Mouse (Mus musculus) intestine, embryonic 16.5 days (tissue): ENCODE measurements at regions not wholly inside any gene's neighbourhood (a gene's known extent, or its start where the extent isn't known, plus 50 kb on each side); places are given as distances from the start of the nearest gene placed in this dataset.

Experiments used
- ATAC-seq: fragments of 200-750 bp; cut with Nextera tagmentation; 2 replicates; pipeline ENCODE4 v1.8.0; 2017; ENCODE audit warnings: moderate TSS enrichment, moderate library complexity
- H3K27ac ChIP-seq: fragments of 300-500 bp; sonication (generic); 2 replicates; pipeline ENCODE4 v1.5.1; 2014; ENCODE audit warnings: mild to moderate bottlenecking, low read length
- H3K27me3 ChIP-seq: fragments of 300-500 bp; sonication (generic); replicated peaks from 2 replicates; pipeline ENCODE4 v1.6.1; 2014; ENCODE audit warnings: low read length, control low read depth, mixed read lengths; ENCODE audit not compliant: control insufficient read depth, insufficient read depth
- H3K36me3 ChIP-seq: fragments of 300-500 bp; sonication (generic); 2 replicates; pipeline ENCODE4 v1.6.1; 2014; ENCODE audit warnings: low read length, control low read depth; ENCODE audit not compliant: control insufficient read depth, insufficient read depth
- H3K4me1 ChIP-seq: fragments of 300-500 bp; sonication (generic); 2 replicates; pipeline ENCODE4 v1.6.1; 2014; ENCODE audit warnings: low read length, control low read depth, mixed read lengths; ENCODE audit not compliant: control insufficient read depth, insufficient read depth
- H3K4me2 ChIP-seq: fragments of 300-500 bp; sonication (generic); 2 replicates; pipeline ENCODE4 v1.6.1; 2014; ENCODE audit warnings: low read depth, low read length, control low read depth
- H3K4me3 ChIP-seq: fragments of 300-500 bp; sonication (generic); 2 replicates; pipeline ENCODE4 v1.5.1; 2014; ENCODE audit warnings: mild to moderate bottlenecking, low read length
- H3K9ac ChIP-seq: fragments of 300-500 bp; sonication (generic); 2 replicates; pipeline ENCODE4 v1.6.1; 2014; ENCODE audit warnings: low read depth, low read length
- H3K9me3 ChIP-seq: fragments of 300-500 bp; sonication (generic); 2 replicates; pipeline ENCODE4 v1.6.1; 2016; ENCODE audit warnings: low read length, control low read depth; ENCODE audit not compliant: control insufficient read depth
- WGBS: fragments of 180-500 bp; shearing (Covaris S2); extraction: QIAGEN DNeasy Blood & Tissue Kit; methylation state at CpG from one replicate; pipeline ENCODE4 v1.1.7; 2014; 5-methylcytosine and 5-hydroxymethylcytosine counted together

DNA sequence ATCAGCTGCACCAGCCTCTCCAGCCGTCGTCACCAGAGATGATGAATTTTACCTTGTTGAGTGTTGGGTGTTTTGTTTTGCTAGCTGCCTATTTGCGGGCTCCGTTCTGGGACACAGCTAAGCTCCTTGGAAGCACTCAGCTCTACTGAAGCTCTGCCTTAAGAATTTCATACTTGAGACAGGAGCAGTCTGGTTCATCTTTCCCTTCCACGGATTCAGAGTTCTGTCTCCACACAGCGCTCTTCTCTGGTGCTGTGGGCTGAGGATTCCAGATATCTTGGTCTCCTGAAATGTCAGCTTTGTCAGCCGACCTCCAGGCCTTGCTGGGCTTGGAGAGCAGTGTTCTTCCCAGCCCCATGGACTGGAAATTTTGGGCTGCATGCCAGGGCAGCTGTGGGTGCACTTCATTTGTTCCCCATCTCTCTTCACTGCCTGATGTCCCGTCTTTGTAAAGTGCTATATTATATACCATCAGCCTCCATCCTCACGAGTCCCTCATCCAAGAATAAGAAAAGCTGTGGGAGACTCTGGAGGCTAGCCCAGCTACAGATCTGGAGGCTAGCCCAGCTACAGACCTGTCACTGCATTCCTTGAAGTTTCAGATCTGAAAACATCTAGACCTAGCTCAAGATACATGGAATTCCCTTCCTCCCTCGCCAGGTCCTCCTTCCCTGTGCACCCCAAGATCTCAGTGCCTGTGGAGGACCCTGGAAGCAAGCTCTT lies 337.0 kb downstream of the Ptpru start:
- ATAC-seq: no peak
- WGBS: 72% methylated on average over 10 of the region's 10 CpGs
- Histone ChIP-seq H3K27me3 (no peaks in the 10 kb centered on the region), H3K9ac (no peak overlapping the region), H3K4me1 (no peaks in the 10 kb centered on the region), H3K36me3 (no peaks in the 10 kb centered on the region), H3K27ac (no peak overlapping the region), H3K4me2 (no peak overlapping the region), H3K4me3 (no peak overlapping the region), H3K9me3 (no peaks in the 10 kb centered on the region)

DNA sequence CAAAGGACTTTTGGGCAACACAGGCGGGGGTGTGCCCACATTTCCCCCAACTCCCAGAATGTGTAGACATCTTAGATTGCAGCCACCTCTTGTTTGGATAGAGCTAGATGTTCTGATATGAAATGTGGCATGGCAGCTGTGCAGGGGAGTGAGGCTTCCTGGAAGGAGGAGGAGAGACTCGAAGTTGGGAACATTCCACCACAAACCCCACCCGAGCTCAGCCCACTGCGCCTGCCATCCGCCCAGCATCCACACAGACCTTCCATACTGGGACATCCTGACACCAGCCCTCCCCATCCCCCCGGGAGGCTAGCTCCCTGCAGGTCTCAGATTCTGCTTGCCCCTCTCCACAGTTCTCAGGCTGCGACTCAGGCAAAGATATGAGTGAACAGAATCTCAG lies 329.9 kb downstream of the Ptpru start:
- H3K4me1 ChIP-seq: no peaks in the 10 kb centered on the region
- no peak overlapping the region for H3K27ac ChIP-seq
- no peaks in the 10 kb centered on the region for H3K27me3 ChIP-seq
- 63% methylated on average over 7 of the region's 7 CpGs for WGBS
- no peak overlapping the region for H3K9ac ChIP-seq
- H3K4me2 ChIP-seq: no peak overlapping the region
- no peak overlapping the region for H3K4me3 ChIP-seq
- no peaks in the 10 kb centered on the region for H3K36me3 ChIP-seq
- H3K9me3 ChIP-seq: no peaks in the 10 kb centered on the region
- no peak for ATAC-seq

DNA sequence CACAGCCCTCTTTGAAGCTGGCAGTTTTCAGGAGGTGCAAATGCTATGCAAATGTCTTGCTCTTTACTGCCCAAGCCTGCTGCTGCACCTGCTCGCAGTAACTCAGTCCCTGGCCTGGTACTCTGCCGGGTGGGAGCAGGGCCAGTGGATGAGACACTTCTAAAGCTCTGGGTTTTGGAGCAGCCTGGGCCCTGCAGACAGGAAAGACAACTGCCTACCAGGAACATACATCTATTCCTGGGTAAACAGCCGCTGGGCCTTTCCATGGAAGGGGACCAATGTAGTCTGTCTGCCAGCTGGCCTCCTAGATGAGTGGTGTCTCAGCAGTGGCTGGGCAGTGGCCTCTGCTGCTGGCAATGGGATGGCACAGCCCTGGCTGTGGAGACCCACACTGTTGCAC lies 326.5 kb downstream of the Ptpru start:
- no peak for ATAC-seq
- H3K9me3 ChIP-seq: no peaks in the 10 kb centered on the region
- no peak overlapping the region for H3K4me2 ChIP-seq
- H3K27me3 ChIP-seq: no peaks in the 10 kb centered on the region
- 67% methylated on average over 3 of the region's 3 CpGs for WGBS
- H3K4me1 ChIP-seq: no peaks in the 10 kb centered on the region
- no peak overlapping the region for H3K4me3 ChIP-seq
- no peak overlapping the region for H3K27ac ChIP-seq
- no peaks in the 10 kb centered on the region for H3K36me3 ChIP-seq
- H3K9ac ChIP-seq: no peak overlapping the region

DNA sequence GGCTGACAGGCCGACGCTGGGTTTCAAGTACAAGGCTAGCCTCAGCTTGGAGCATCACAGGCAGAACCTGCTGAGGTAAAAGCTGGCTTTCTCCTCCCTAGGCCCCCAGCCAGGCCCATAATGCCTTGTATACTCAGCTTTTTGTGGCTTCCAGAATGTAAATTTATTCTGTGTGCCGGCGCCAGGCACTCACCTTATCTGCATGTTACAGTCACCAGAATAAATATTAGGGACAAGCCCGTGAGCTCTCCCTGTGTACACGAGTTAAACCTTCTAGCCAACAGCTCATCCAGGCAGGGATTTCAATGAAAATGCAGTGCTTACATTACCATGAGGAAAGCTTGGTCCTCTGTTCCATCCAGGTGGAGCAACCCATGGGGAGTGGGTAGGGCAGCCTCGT lies 325.3 kb downstream of the Ptpru start:
- no peak overlapping the region for H3K4me3 ChIP-seq
- no peaks in the 10 kb centered on the region for H3K36me3 ChIP-seq
- 53% methylated on average over 7 of the region's 7 CpGs for WGBS
- no peak overlapping the region for H3K9ac ChIP-seq
- no peak overlapping the region for H3K27ac ChIP-seq
- no peaks in the 10 kb centered on the region for H3K27me3 ChIP-seq
- no peak for ATAC-seq
- no peak overlapping the region for H3K4me2 ChIP-seq
- no peaks in the 10 kb centered on the region for H3K9me3 ChIP-seq
- no peaks in the 10 kb centered on the region for H3K4me1 ChIP-seq

DNA sequence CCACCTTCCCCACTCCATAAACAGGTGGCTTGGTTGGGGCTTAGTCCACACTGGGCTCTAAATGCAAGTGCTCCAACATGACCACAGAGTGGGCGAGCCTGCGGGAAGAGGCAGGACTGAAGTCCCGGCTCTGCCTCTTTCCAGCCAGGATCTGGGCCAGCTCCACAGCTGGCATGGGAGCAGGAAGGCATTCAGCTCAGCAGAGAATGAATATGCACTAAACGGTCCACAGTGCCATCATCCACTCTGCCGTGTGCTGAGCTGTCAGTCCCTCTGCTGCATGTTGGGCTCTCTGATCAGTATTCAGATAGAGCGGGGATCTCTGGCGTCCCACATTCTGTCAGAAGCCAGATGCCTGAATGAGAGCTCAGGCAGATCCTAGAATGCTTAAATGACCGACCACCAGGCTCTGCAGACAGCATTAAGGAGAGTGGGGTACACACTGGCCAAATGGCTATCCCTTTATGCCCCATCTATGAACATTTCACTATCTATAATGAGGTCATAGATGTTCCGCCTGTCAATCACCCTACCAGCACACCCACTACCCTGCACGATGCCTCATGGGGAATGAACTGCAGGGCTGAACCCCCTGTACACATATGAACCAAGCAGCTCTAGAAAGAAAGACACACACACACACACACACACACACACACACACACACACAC lies 317.3 kb downstream of the Ptpru start:
- H3K36me3 ChIP-seq: no peaks in the 10 kb centered on the region
- H3K9me3 ChIP-seq: no peaks in the 10 kb centered on the region
- WGBS: 80% methylated on average over 10 of the region's 10 CpGs
- no peaks in the 10 kb centered on the region for H3K27me3 ChIP-seq
- no peak overlapping the region for H3K4me2 ChIP-seq
- no peak for ATAC-seq
- H3K9ac ChIP-seq: no peak overlapping the region
- H3K4me3 ChIP-seq: no peak overlapping the region
- H3K27ac ChIP-seq: no peak overlapping the region
- H3K4me1 ChIP-seq: no peaks in the 10 kb centered on the region

DNA sequence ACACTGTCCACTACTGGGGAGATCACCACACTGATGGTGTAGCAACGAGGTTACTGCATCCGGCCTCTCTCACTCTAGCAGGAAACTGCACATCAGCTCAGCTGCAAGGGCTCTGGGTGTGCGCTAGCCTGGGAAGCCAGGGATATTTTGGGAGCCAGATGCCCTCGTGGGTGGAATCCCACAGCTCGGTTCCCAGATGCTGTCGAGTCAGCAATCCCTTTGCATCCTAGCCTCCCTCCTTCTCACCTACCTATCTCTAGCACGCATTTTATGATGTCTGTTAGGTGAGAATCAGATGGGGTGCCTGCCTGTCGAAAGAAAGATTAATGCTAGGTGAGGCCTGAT lies 316.8 kb downstream of the Ptpru start:
- Histone ChIP-seq H3K9ac (no peak overlapping the region), H3K4me3 (no peak overlapping the region), H3K4me2 (no peak overlapping the region), H3K27me3 (no peaks in the 10 kb centered on the region), H3K27ac (no peak overlapping the region), H3K36me3 (no peaks in the 10 kb centered on the region), H3K9me3 (no peaks in the 10 kb centered on the region), H3K4me1 (no peaks in the 10 kb centered on the region)
- whole genome bisulfite sequencing: 66% methylated on average over 8 of the region's 8 CpGs
- ATAC-seq: no peak

DNA sequence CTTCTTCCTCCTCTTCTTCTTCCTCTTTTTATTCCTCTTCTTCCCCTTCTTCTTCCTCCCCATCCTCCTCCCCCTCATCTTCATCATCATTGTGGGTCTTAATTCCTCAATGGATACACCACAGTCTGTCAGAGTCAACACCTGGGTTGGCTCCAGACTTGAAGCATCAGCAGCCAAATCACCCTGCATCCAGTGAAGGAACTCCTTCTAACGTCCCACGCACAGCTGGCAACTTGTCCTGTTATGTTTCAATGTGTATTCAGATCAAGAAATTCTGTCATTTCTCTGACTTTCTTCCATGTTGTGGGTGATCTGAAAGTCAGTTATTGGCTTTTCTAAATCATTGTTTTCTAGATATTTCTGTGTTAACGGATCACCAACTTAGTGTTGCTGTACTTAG lies 312.9 kb downstream of the Ptpru start:
- Histone ChIP-seq H3K36me3 (no peaks in the 10 kb centered on the region), H3K27ac (no peak overlapping the region), H3K27me3 (no peaks in the 10 kb centered on the region), H3K4me3 (no peak overlapping the region), H3K4me2 (no peak overlapping the region), H3K4me1 (no peaks in the 10 kb centered on the region), H3K9me3 (no peaks in the 10 kb centered on the region), H3K9ac (no peak overlapping the region)
- no peak for ATAC-seq
- 76% methylated on average over 3 of the region's 3 CpGs for WGBS

DNA sequence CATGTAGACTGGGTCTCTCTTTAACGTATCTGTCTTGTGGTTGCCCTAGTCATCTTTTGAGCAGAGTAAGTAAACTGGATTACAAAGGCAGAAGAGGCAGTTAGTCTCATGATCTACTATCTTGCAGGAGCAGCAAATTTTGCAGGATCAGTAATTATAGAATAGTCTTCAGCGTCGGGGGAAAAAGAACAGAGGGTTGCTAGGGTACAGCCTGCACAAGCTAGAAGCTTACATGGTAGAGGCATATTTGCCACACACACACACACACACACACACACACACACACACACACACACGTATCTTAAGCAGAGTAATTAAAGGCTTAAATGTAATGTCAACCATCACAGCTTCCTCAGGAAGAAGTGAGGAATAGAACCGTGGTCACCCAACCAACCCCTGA lies 307.6 kb downstream of the Ptpru start:
- Histone ChIP-seq H3K9me3 (no peaks in the 10 kb centered on the region), H3K36me3 (no peaks in the 10 kb centered on the region), H3K4me1 (no peaks in the 10 kb centered on the region), H3K27me3 (no peaks in the 10 kb centered on the region), H3K4me2 (no peak overlapping the region), H3K4me3 (no peak overlapping the region), H3K9ac (no peak overlapping the region), H3K27ac (no peak overlapping the region)
- WGBS: 66% methylated on average over 5 of the region's 5 CpGs
- ATAC-seq: no peak

DNA sequence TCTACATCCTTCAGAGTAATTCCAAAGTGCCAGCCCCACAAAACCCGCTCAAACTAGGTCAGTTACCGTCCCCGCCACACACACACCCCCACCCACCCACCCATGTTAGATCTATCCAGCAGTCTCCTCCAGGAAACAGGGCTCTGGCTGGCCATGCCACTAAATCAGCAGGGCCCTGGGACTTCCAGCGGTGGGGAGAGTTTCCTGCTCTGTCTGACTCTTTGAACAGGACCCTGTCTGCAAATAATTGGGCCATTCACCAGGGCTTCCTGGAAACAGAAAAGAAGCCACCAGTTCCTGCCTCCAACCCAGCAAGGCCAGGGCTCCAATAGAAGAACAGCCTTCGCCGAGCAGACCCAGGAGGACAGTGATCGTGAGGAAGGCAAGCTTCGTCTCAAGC lies 307.1 kb downstream of the Ptpru start:
- H3K4me3 ChIP-seq: no peak overlapping the region
- H3K4me1 ChIP-seq: no peaks in the 10 kb centered on the region
- H3K4me2 ChIP-seq: no peak overlapping the region
- H3K27me3 ChIP-seq: no peaks in the 10 kb centered on the region
- WGBS: 73% methylated on average over 8 of the region's 8 CpGs
- no peaks in the 10 kb centered on the region for H3K36me3 ChIP-seq
- ATAC-seq: no peak
- H3K9ac ChIP-seq: no peak overlapping the region
- no peaks in the 10 kb centered on the region for H3K9me3 ChIP-seq
- no peak overlapping the region for H3K27ac ChIP-seq

DNA sequence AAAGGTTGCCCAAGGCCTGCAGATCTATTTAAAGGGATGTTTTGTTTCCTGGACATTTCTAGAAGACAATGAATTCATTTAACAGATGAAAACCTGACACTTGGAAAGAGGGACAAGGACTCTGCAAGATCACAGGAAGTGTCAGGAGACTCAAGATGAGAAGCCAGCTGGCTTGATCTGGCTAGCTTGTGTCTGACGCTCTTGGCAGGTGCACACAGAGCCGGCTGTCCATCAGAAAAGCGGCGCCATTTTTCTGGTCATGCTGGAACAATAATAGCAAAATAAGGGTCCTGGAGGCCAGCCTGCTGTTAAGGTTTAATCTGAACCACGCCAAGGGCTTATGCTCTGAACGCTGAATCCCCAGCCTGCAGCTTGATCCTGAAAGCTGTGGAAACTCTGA lies 303.3 kb downstream of the Ptpru start:
- Histone ChIP-seq H3K27ac (no peak overlapping the region), H3K4me1 (no peaks in the 10 kb centered on the region), H3K4me3 (no peak overlapping the region), H3K9me3 (no peaks in the 10 kb centered on the region), H3K4me2 (no peak overlapping the region), H3K36me3 (no peaks in the 10 kb centered on the region), H3K9ac (no peak overlapping the region), H3K27me3 (no peaks in the 10 kb centered on the region)
- no peak for ATAC-seq
- 87% methylated on average over 6 of the region's 6 CpGs for WGBS
